In the genomic region with DNA sequence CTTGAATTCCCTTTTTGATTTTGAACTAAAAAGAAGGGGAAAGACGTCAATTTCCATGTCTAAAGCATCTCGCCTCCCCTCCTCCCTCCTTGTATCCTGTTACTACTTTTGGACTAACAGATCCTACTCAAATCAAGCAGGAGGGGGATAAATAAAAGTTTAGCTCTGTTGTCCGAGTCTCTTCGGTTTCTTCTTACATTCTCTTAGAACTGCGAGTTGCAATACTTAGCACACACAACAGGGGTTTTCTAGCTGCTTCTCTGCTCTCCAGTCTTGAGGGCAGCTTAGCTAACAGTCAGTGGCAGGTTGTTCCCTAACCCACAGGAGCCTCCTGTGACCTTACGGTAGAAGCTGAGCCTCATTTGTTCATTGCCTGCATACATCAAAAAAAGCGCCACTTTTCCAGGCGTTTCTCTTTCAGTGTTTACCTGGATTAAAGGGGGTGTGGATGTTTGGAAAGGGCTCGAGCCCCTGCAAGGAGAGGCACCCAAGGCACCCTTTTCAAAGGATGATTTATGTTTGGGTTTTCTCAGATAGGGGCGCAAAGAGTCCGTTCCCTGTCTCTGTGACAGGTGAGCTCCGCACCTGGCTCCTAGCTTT, we compare ENCODE assay signal across 8 mouse cellular contexts.
DNase-seq lines count a peak whose midpoint lies in the region; ATAC-seq and TF ChIP-seq lines count a peak whose summit lies in the region.

No protein-coding gene starts in this region.

- H3K4me3 ChIP-seq in embryonic facial prominence, embryonic 15.5 days (replicated peaks) = peak overlapping the region; percentile 59
- H3K4me3 ChIP-seq in hindbrain, embryonic 12.5 days = peak overlapping the region; percentile 41
- peak overlapping the region; percentile 57 for H3K4me3 ChIP-seq in lung, adult 2 months (replicated peaks; ENCODE audit: extremely low read depth, low read depth, low read length)

- no peaks in the 10 kb centered on the region for H3K36me3 ChIP-seq in embryonic facial prominence, embryonic 15.5 days
- no peaks in the 10 kb centered on the region for H3K36me3 ChIP-seq in hindbrain, embryonic 12.5 days

- H3K27me3 ChIP-seq in embryonic facial prominence, embryonic 15.5 days = peaks cover 9% of the 10 kb centered on the region
- H3K27me3 ChIP-seq in hindbrain, embryonic 12.5 days = peaks cover 14% of the 10 kb centered on the region; the same call in 1 of the 2 replicates

- H3K9me3 ChIP-seq in embryonic facial prominence, embryonic 15.5 days (replicated peaks) = no peaks in the 10 kb centered on the region
- H3K9me3 ChIP-seq in hindbrain, embryonic 12.5 days (replicated peaks) = no peaks in the 10 kb centered on the region

- intact Hi-C loops in gastrocnemius, postnatal 36 days (cut with DNase I) = loop anchor here (2.0 to 10.0 kb wide), 2 partner anchors 119 to 463 kb away; a partner anchor contains a TSS

- no peak for TF ChIP-seq CTCF in lung, adult 2 months (IDR thresholded peaks at IDR 0.05; ENCODE audit: insufficient read depth, low read length)

- ATAC-seq in embryonic facial prominence, embryonic 15.5 days (ENCODE audit: insufficient number of reproducible peaks, low FRiP score, low TSS enrichment, low read depth) = no peak
- no peak for ATAC-seq in hindbrain, embryonic 12.5 days (ENCODE audit: low FRiP score)

- no peak for TF ChIP-seq POLR2A in lung, adult 2 months (IDR thresholded peaks at IDR 0.05; ENCODE audit: borderline replicate concordance, extremely low read depth, low read depth, low read length)

- WGBS in embryonic facial prominence, embryonic 15.5 days = 12% methylated on average over 12 of the region's 12 CpGs
- WGBS in hindbrain, embryonic 12.5 days = 11% methylated on average over 12 of the region's 12 CpGs
- 14% methylated on average over 12 of the region's 12 CpGs for WGBS in lung, adult 2 months

- DNase-seq in thymus, postnatal 0 days (ENCODE audit: low spot score) = peak; percentile 7
- no peak for DNase-seq in thymus, postnatal 10 days (ENCODE audit: low spot score in 2 of 2)
- DNase-seq in lung, adult 2 months = no peak
- peak; percentile 54 for DNase-seq in retina, postnatal 1 day
- no peak for DNase-seq in gastrocnemius, postnatal 36 days
- DNase-seq in layer of hippocampus, postnatal 25 days (ENCODE audit: extremely low spot score in 1 of 2, low spot score in 1 of 2) = no peak

- H3K27ac ChIP-seq in embryonic facial prominence, embryonic 15.5 days (replicated peaks) = peak overlapping the region; percentile 98
- H3K27ac ChIP-seq in hindbrain, embryonic 12.5 days = peak overlapping the region; percentile 84; the same call in 1 of the 2 replicates

- peak overlapping the region; percentile 77 for H3K4me2 ChIP-seq in embryonic facial prominence, embryonic 15.5 days (replicated peaks)
- H3K4me2 ChIP-seq in hindbrain, embryonic 12.5 days (replicated peaks) = peak overlapping the region; percentile 56

- H3K4me1 ChIP-seq in embryonic facial prominence, embryonic 15.5 days = peaks cover 18% of the 10 kb centered on the region
- H3K4me1 ChIP-seq in hindbrain, embryonic 12.5 days = peaks cover 16% of the 10 kb centered on the region
- H3K4me1 ChIP-seq in lung, adult 2 months (ENCODE audit: control insufficient read depth, insufficient read depth, low read length) = peaks cover 13% of the 10 kb centered on the region

- H3K9ac ChIP-seq in embryonic facial prominence, embryonic 15.5 days = peak overlapping the region; percentile 39; the same call in 1 of the 2 replicates
- peak overlapping the region; percentile 64 for H3K9ac ChIP-seq in hindbrain, embryonic 12.5 days

Comparison
In these comparisons a context has a peak if more than half of its experiments do, and no peak if none do; other contexts are left out.
1. DNase-seq: peak in thymus, postnatal 0 days (single experiment) and retina, postnatal 1 day (single experiment); none in thymus, postnatal 10 days (0 of 2), lung, adult 2 months (single experiment), gastrocnemius, postnatal 36 days (0 of 2) and layer of hippocampus, postnatal 25 days (0 of 2).
2. Peak in every context shown above with its lines, with median percentiles within 50 percentile points of each other: H3K4me3 ChIP-seq.